Mouse (Mus musculus) kidney, embryonic 15.5 days (tissue): Measurements from ENCODE around the gene Bms1. TPM values are rescaled to one million over a fixed set of nuclear protein-coding genes. Genes with fewer than 3 reads are reported as not detected.

Experiments used
- ATAC-seq: fragments of 200-750 bp; cut with Nextera tagmentation; replicated peaks from 2 replicates; pipeline ENCODE4 v1.8.0; 2017; ENCODE audit warnings: moderate TSS enrichment; ENCODE audit not compliant: low FRiP score
- H3K27ac ChIP-seq: fragments of 300-500 bp; sonication (generic); 2 replicates; pipeline ENCODE4 v1.5.1; 2015; ENCODE audit warnings: mild to moderate bottlenecking, inconsistent platforms
- H3K27me3 ChIP-seq: fragments of 300-500 bp; sonication (generic); 2 replicates; pipeline ENCODE4 v1.6.1; 2015; ENCODE audit warnings: inconsistent platforms
- H3K36me3 ChIP-seq: fragments of 300-500 bp; sonication (generic); 2 replicates; pipeline ENCODE4 v1.6.1; 2015; ENCODE audit warnings: inconsistent platforms
- H3K4me1 ChIP-seq: fragments of 300-500 bp; sonication (generic); 2 replicates; pipeline ENCODE4 v1.6.1; 2015; ENCODE audit warnings: inconsistent platforms
- H3K4me2 ChIP-seq: fragments of 300-500 bp; sonication (generic); 2 replicates; pipeline ENCODE4 v1.6.1; 2015; ENCODE audit warnings: moderate library complexity, mild to moderate bottlenecking, inconsistent platforms
- H3K4me3 ChIP-seq: fragments of 300-500 bp; sonication (generic); replicated peaks from 2 replicates; pipeline ENCODE4 v1.5.1; 2015; ENCODE audit warnings: mild to moderate bottlenecking, inconsistent platforms
- H3K9ac ChIP-seq: fragments of 300-500 bp; sonication (generic); 2 replicates; pipeline ENCODE4 v1.6.1; 2015; ENCODE audit warnings: mild to moderate bottlenecking, inconsistent platforms
- H3K9me3 ChIP-seq: fragments of 300-500 bp; sonication (generic); replicated peaks from 2 replicates; pipeline ENCODE4 v1.6.1; 2016; ENCODE audit warnings: inconsistent platforms
- WGBS: fragments of 180-500 bp; shearing (Covaris S2); methylation state at CpG from one replicate; pipeline ENCODE4 v1.1.7; 2015; ENCODE audit warnings: mixed read lengths; 5-methylcytosine and 5-hydroxymethylcytosine counted together
- microRNA-seq: library from miRNA; unstranded; fragments of <30 nt; microRNA quantifications from one replicate; pipeline ENCODE4, GENCODE M21; 2016
- polyA plus RNA-seq: library from polyadenylated mRNA; unstranded; fragments of >200 nt; fragmentation: Nextera tagmentation; extraction: Ambion mirVana; gene quantifications from 2 replicates; pipeline ENCODE4 v1.2.1, GENCODE M21; 2015

The Bms1 gene
- polyA plus RNA-seq, 1 experiment from 2014 or later: 41.1 TPM

- no peak for ATAC-seq
- no peaks in the 10 kb centered on the region for H3K36me3 ChIP-seq
- 35% methylated on average over 12 of the region's 12 CpGs for WGBS
These were observed 68.9 kb downstream of the Bms1 start for GRCm38 (mm10) chr6:118350342-118350741.

GRCm38 (mm10) chr6:118348186-118348585 is 71.1 kb downstream of the Bms1 start:
- WGBS: 77% methylated on average over 3 of the region's 3 CpGs

More at GRCm38 (mm10) chr6:118350342-118350741, 68.9 kb downstream of the Bms1 start:
- Histone ChIP-seq H3K9me3 (no peaks in the 10 kb centered on the region), H3K4me1 (no peaks in the 10 kb centered on the region), H3K4me2 (no peak overlapping the region), H3K9ac (no peak overlapping the region), H3K27ac (no peak overlapping the region), H3K4me3 (no peak overlapping the region), H3K27me3 (peaks cover 3% of the 10 kb centered on the region; the same call in 1 of the 2 replicates)

GRCm38 (mm10) chr6:118347291-118347690 is 72.0 kb downstream of the Bms1 start:
- WGBS: 89% methylated on average over 8 of the region's 8 CpGs
- no peak overlapping the region for H3K27ac ChIP-seq
- H3K9me3 ChIP-seq: no peaks in the 10 kb centered on the region
- no peak overlapping the region for H3K9ac ChIP-seq
- no peak overlapping the region for H3K4me2 ChIP-seq
- H3K27me3 ChIP-seq: peaks cover 3% of the 10 kb centered on the region; the same call in 1 of the 2 replicates
- no peaks in the 10 kb centered on the region for H3K4me1 ChIP-seq
- no peaks in the 10 kb centered on the region for H3K36me3 ChIP-seq
- no peak overlapping the region for H3K4me3 ChIP-seq
- no peak for ATAC-seq

More at GRCm38 (mm10) chr6:118348186-118348585, 71.1 kb downstream of the Bms1 start:
- no peaks in the 10 kb centered on the region for H3K9me3 ChIP-seq
- H3K4me2 ChIP-seq: no peak overlapping the region
- peaks cover 3% of the 10 kb centered on the region; the same call in 1 of the 2 replicates for H3K27me3 ChIP-seq
- no peaks in the 10 kb centered on the region for H3K4me1 ChIP-seq
- H3K36me3 ChIP-seq: no peaks in the 10 kb centered on the region
- no peak overlapping the region for H3K27ac ChIP-seq
- H3K4me3 ChIP-seq: no peak overlapping the region
- ATAC-seq: no peak
- H3K9ac ChIP-seq: no peak overlapping the region

GRCm38 (mm10) chr6:118341861-118342485 is 77.3 kb downstream of the Bms1 start:
- H3K4me2 ChIP-seq: no peak overlapping the region
- 87% methylated on average over 11 of the region's 11 CpGs for WGBS

GRCm38 (mm10) chr6:118337660-118338059 is 81.6 kb downstream of the Bms1 start:
- no peak overlapping the region for H3K4me3 ChIP-seq
- no peaks in the 10 kb centered on the region for H3K9me3 ChIP-seq
- H3K27ac ChIP-seq: no peak overlapping the region
- no peaks in the 10 kb centered on the region for H3K4me1 ChIP-seq
- H3K4me2 ChIP-seq: no peak overlapping the region
- H3K27me3 ChIP-seq: no peaks in the 10 kb centered on the region
- no peak overlapping the region for H3K9ac ChIP-seq
- 86% methylated on average over 5 of the region's 5 CpGs for WGBS
- no peak for ATAC-seq
- H3K36me3 ChIP-seq: no peaks in the 10 kb centered on the region

More at GRCm38 (mm10) chr6:118341861-118342485, 77.3 kb downstream of the Bms1 start:
- no peaks in the 10 kb centered on the region for H3K36me3 ChIP-seq
- H3K9ac ChIP-seq: no peak overlapping the region
- no peak for ATAC-seq
- H3K4me3 ChIP-seq: no peak overlapping the region
- no peak overlapping the region for H3K27ac ChIP-seq
- H3K4me1 ChIP-seq: no peaks in the 10 kb centered on the region
- H3K9me3 ChIP-seq: no peaks in the 10 kb centered on the region
- H3K27me3 ChIP-seq: no peaks in the 10 kb centered on the region

- H3K4me2 ChIP-seq: no peak overlapping the region
- H3K9ac ChIP-seq: no peak overlapping the region
- no peak overlapping the region for H3K4me3 ChIP-seq
- H3K27me3 ChIP-seq: no peaks in the 10 kb centered on the region
- H3K27ac ChIP-seq: no peak overlapping the region
- H3K9me3 ChIP-seq: no peaks in the 10 kb centered on the region
- no peaks in the 10 kb centered on the region for H3K4me1 ChIP-seq
- no peaks in the 10 kb centered on the region for H3K36me3 ChIP-seq
- ATAC-seq: no peak
- 68% methylated on average over 14 of the region's 14 CpGs for WGBS
These were observed 82.5 kb downstream of the Bms1 start for GRCm38 (mm10) chr6:118336541-118337480.

GRCm38 (mm10) chr6:118335934-118336450 is 83.3 kb downstream of the Bms1 start:
- Histone ChIP-seq H3K4me3 (no peak overlapping the region), H3K9ac (no peak overlapping the region), H3K27ac (no peak overlapping the region), H3K9me3 (no peaks in the 10 kb centered on the region), H3K36me3 (no peaks in the 10 kb centered on the region), H3K4me1 (no peaks in the 10 kb centered on the region), H3K4me2 (no peak overlapping the region), H3K27me3 (no peaks in the 10 kb centered on the region)
- no peak for ATAC-seq
- WGBS: 65% methylated on average over 5 of the region's 5 CpGs

GRCm38 (mm10) chr6:118333861-118334260 is 85.4 kb downstream of the Bms1 start:
- no peak for ATAC-seq
- no peak overlapping the region for H3K27ac ChIP-seq
- 86% methylated on average over 9 of the region's 9 CpGs for WGBS
- H3K27me3 ChIP-seq: no peaks in the 10 kb centered on the region
- no peaks in the 10 kb centered on the region for H3K36me3 ChIP-seq
- no peak overlapping the region for H3K4me3 ChIP-seq
- no peaks in the 10 kb centered on the region for H3K9me3 ChIP-seq
- H3K4me1 ChIP-seq: no peaks in the 10 kb centered on the region
- no peak overlapping the region for H3K4me2 ChIP-seq
- no peak overlapping the region for H3K9ac ChIP-seq

Small RNAs within 50 kb of the gene (microRNA-seq; reads per million reads assigned to microRNA genes)
- gene Gm25953: not detected

Other genes with a start within 250 kb of the Bms1 start
- gene Ret, start 221.8 kb downstream of the Bms1 start, polyA plus RNA-seq: 15.3 and 17.6 TPM in 2 replicates
- 10.1 and 10.2 TPM in 2 replicates for gene Zfp248, start 36.1 kb upstream of the Bms1 start, polyA plus RNA-seq
- gene Zfp9, start 59.8 kb upstream of the Bms1 start, polyA plus RNA-seq: 7.8 and 8.4 TPM in 2 replicates
- 16.5 and 17.3 TPM in 2 replicates for gene Ankrd26, start 142.8 kb upstream of the Bms1 start, polyA plus RNA-seq